Mouse (Mus musculus) liver, postnatal 0 days (tissue): Measurements from ENCODE around the gene Suox.

ENCODE experiments used
- CTCF ChIP-seq: sonication (generic); IDR thresholded peaks from 2 replicates; pipeline ENCODE4 v1.5.1; 2016; ENCODE audit warnings: antibody characterized with exemption, low read depth
- EP300 ChIP-seq: IDR thresholded peaks from 2 replicates; pipeline ENCODE4 v1.6.1; 2016; ENCODE audit warnings: antibody characterized with exemption, low read depth, mild to moderate bottlenecking

DNA sequence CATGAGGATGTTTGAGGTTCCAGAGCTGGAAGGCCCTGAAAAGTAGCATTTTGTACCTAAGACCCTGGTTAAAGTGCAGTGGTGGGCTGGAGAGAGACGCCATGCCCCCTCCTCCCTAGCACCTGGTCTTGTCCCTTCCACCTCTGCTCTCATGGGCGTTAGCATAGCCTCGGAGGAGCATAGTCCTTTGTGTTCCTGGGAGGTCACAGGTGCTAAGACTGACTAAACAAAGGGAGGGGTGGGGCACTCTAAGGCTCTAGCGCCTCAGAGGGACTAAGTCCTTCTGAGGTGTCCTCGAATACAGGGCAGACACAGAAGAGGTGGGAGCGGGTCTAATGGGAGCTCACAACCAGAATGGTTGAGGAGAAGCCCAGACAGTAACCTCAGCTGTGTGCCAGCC lies 42.3 kb downstream of the Suox start:
- no peak for TF ChIP-seq EP300
- no peak for TF ChIP-seq CTCF
